Mouse (Mus musculus): ENCODE data around the gene Pigu. TPM values are rescaled to one million over a fixed set of nuclear protein-coding genes. Genes with fewer than 3 reads are reported as not detected.
A peak's percentile ranks its signal among the peaks of the same experiment; 100 is the strongest.

Pigu gene
- total and polyA plus RNA-seq, 3 experiments: 30.1 to 59.0 TPM; not detected in 1

DNA sequence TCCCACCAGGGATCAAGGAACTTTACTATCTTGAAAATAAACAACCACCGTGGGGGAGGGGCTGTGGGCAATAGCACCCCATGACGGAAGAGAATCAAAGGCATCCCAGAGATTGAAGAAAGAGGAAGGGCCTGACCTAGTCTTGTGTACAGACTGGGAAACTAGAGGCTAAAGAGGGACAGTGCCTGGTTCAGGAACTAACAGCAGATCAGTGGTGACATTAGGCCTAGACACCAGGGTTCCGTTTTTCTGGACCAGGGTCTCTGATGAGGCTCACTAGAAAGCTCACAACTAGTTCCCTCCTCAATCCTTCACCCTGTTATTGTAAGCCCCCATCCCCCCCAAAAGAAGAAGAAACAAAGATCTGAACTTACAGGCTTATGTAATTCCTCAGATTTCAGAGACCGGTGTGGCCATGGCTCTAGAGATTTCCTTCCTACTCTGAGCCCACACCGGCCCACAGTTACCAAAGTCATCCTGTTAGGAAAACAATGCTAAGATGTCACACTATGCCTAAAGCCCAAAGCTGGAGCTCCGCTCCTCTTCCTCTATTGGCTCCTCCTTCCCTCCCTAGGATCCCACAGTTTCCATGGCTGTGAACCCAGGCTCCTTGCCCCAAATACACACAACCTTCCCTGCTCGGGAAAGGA, 10.5 kb upstream of the Pigu start:
- Histone ChIP-seq H3K4me3 (ENCODE audit: control insufficient read depth in 1 of 2, insufficient read depth in 1 of 2, low read depth in 2 of 2, low read length in 2 of 2) (no peak overlapping the region), H3K4me1 (ENCODE audit: control insufficient read depth in 1 of 2, insufficient read depth in 2 of 2, low read length in 2 of 2) (peaks cover 2 to 14% of the 10 kb centered on the region in 2 experiments; a peak in 3 of 4 replicates), H3K27me3 (ENCODE audit: control insufficient read depth in 1 of 2, insufficient read depth in 2 of 2, low read length in 2 of 2) (no peaks in the 10 kb centered on the region), H3K79me2 (ENCODE audit: control insufficient read depth, insufficient read depth, low read length, poor library complexity) (no peaks in the 10 kb centered on the region), H3K27ac (ENCODE audit: control insufficient read depth, low read depth, low read length) (no peak overlapping the region), H3K9ac (ENCODE audit: control insufficient read depth, low read depth, low read length, poor library complexity, severe bottlenecking) (no peak overlapping the region), H3K36me3 (ENCODE audit: control insufficient read depth in 1 of 2, insufficient read depth in 2 of 2, low read length in 2 of 2) (peaks cover 0 to 6% of the 10 kb centered on the region in 2 experiments; a peak in 2 of 4 replicates), H3K9me3 (replicated peaks; ENCODE audit: insufficient read depth, low read length) (no peaks in the 10 kb centered on the region)
- no peak for DNase-seq (ENCODE audit: low read depth, low spot score)
- TF ChIP-seq HCFC1 (IDR thresholded peaks at IDR 0.05; ENCODE audit: low read depth, low read length) (no peak), TBP (IDR thresholded peaks at IDR 0.05; ENCODE audit: low read depth, low read length) (no peak), E2F4 (IDR thresholded peaks at IDR 0.05; ENCODE audit: borderline replicate concordance, low read depth, low read length) (no peak)

DNA sequence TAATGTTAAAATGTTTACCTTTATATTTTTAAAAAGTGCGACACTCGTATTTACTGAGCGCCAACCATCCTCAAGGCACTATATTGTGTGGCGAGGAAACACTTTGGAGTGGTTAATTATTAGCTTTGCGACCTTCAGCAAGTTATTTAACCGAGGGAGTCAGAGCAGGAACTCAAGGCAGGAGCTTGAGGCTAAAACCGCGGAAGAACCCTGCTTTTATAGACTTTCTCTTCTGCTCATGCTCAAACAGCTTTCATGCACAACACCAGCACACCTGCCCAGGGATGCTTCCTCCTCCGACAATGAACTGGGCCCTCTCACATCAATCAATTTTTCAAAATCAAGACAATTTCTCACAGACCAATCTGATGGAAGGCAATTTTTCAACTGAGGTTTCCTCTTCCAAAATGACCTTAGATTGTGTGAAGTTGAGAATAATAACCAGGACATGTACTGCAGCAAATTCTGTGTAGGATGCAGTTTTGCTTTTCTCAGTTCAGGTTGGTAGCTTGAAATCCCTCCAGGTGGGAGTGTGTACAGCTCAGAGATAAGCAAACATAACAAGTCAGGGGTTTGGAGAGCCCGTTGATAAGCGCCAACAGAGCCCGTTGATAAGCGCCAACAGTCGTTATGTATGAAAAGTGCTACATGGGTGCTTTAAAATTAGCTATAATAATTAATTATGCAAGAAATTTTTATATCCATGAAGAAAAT, 613 bp upstream of the Pigu start:
- Histone ChIP-seq H3K27me3 (ENCODE audit: control insufficient read depth in 1 of 2, insufficient read depth in 2 of 2, low read length in 2 of 2) (no peaks in the 10 kb centered on the region), H3K27ac (ENCODE audit: control insufficient read depth, low read depth, low read length) (peak overlapping the region; percentile 68), H3K4me3 (ENCODE audit: control insufficient read depth in 1 of 2, insufficient read depth in 1 of 2, low read depth in 2 of 2, low read length in 2 of 2) (peak overlapping the region; percentile 65 to 92), H3K9ac (ENCODE audit: control insufficient read depth, low read depth, low read length, poor library complexity, severe bottlenecking) (peak overlapping the region; percentile 61), H3K4me1 (ENCODE audit: control insufficient read depth in 1 of 2, insufficient read depth in 2 of 2, low read length in 2 of 2) (peaks cover 6% of the 10 kb centered on the region in 2 experiments), H3K9me3 (replicated peaks; ENCODE audit: insufficient read depth, low read length) (no peaks in the 10 kb centered on the region), H3K79me2 (ENCODE audit: control insufficient read depth, insufficient read depth, low read length, poor library complexity) (peaks cover 19% of the 10 kb centered on the region), H3K36me3 (ENCODE audit: control insufficient read depth in 1 of 2, insufficient read depth in 2 of 2, low read length in 2 of 2) (peaks cover 0 to 14% of the 10 kb centered on the region in 2 experiments; a peak in 2 of 4 replicates)
- peak; percentile 69 for DNase-seq (ENCODE audit: low read depth, low spot score)
- TF ChIP-seq POLR2A (IDR thresholded peaks at IDR 0.05; ENCODE audit: control insufficient read depth in 1 of 2, insufficient read depth in 1 of 2, low read depth in 1 of 2, low read length in 2 of 2, poor library complexity in 1 of 2): no peak; a peak in 1 of 4 replicates
- TF ChIP-seq MAX (IDR thresholded peaks at IDR 0.05; ENCODE audit: low read length): peak; percentile 51; the same call in 1 of the 2 replicates
- TF ChIP-seq CHD2 (IDR thresholded peaks at IDR 0.05; ENCODE audit: low read length): no peak
- TF ChIP-seq MYB (IDR thresholded peaks at IDR 0.05; ENCODE audit: low read depth, low read length): peak; percentile 88
- TF ChIP-seq NRF1 (IDR thresholded peaks at IDR 0.05; ENCODE audit: insufficient read depth, low read depth, low read length, poor library complexity, severe bottlenecking): no peak
- TF ChIP-seq RCOR1 (IDR thresholded peaks at IDR 0.05; ENCODE audit: low read depth, low read length): peak; percentile 78
- 0 out of 2 replicates have a peak, but pooled peaks have one; percentile 33 for TF ChIP-seq MEF2A (IDR thresholded peaks at IDR 0.05; ENCODE audit: extremely low read depth, insufficient replicate concordance, low read depth, low read length, poor library complexity, severe bottlenecking)
- no peak for TF ChIP-seq ZMIZ1 (IDR thresholded peaks at IDR 0.05; ENCODE audit: low read depth, low read length)
- TF ChIP-seq ZNF384 (IDR thresholded peaks at IDR 0.05; ENCODE audit: low read depth, low read length): no peak
- no peak for TF ChIP-seq GABPA (IDR thresholded peaks at IDR 0.05; ENCODE audit: low read depth, low read length)
- TF ChIP-seq NELFE (IDR thresholded peaks at IDR 0.05; ENCODE audit: low read depth, low read length): peak; percentile 22; the same call in 1 of the 2 replicates
- no peak for TF ChIP-seq HCFC1 (IDR thresholded peaks at IDR 0.05; ENCODE audit: low read depth, low read length)
- TF ChIP-seq POLR2AphosphoS5 (IDR thresholded peaks at IDR 0.05; ENCODE audit: borderline replicate concordance, low read depth, low read length): no peak
- TF ChIP-seq GATA1 (IDR thresholded peaks at IDR 0.05; ENCODE audit: low read depth, low read length): peak; percentile 94
- TF ChIP-seq TBP (IDR thresholded peaks at IDR 0.05; ENCODE audit: low read depth, low read length): peak; percentile 9; the same call in 1 of the 2 replicates
- no peak for TF ChIP-seq SMC3 (IDR thresholded peaks at IDR 0.05; ENCODE audit: low read depth, low read length)
- no peak; the same call in 1 of the 2 replicates for TF ChIP-seq E2F4 (IDR thresholded peaks at IDR 0.05; ENCODE audit: borderline replicate concordance, low read depth, low read length)
- TF ChIP-seq SIN3A (IDR thresholded peaks at IDR 0.05; ENCODE audit: low read length): 0 out of 2 replicates have a peak, but pooled peaks have one; percentile 14
- no peak for TF ChIP-seq ELF1 (IDR thresholded peaks at IDR 0.05; ENCODE audit: low read depth, low read length)
- TF ChIP-seq TAL1 (IDR thresholded peaks at IDR 0.05; ENCODE audit: low read length): no peak
- no peak for TF ChIP-seq KAT2A (conservative IDR thresholded peaks at IDR 0.05; ENCODE audit: low read depth, low read length)
- TF ChIP-seq MYC (IDR thresholded peaks at IDR 0.05; ENCODE audit: low read depth, low read length): peak; percentile 30
- peak; percentile 28; the same call in 1 of the 2 replicates for TF ChIP-seq MAFK (IDR thresholded peaks at IDR 0.05; ENCODE audit: borderline replicate concordance, low read depth, low read length)
- peak; percentile 68; the same call in 1 of the 2 replicates for TF ChIP-seq MAZ (IDR thresholded peaks at IDR 0.05; ENCODE audit: low read depth, low read length)
- TF ChIP-seq UBTF (IDR thresholded peaks at IDR 0.05; ENCODE audit: borderline replicate concordance, insufficient read depth, low read depth, low read length): no peak
- TF ChIP-seq JUND (IDR thresholded peaks at IDR 0.05; ENCODE audit: low read depth, low read length): 0 out of 2 replicates have a peak, but pooled peaks have one; percentile 42
- no peak for TF ChIP-seq USF2 (IDR thresholded peaks at IDR 0.05; ENCODE audit: borderline replicate concordance in 1 of 2, insufficient read depth in 1 of 2, low read depth in 1 of 2, low read length in 2 of 2)

Measured in MEL (cell line).